Comparison of ENCODE assay signal across 7 mouse cellular contexts in genomic region chr1:74397268-74397918, GRCm38 (mm10). TPM values are rescaled to one million over a fixed set of nuclear protein-coding genes. Genes with fewer than 3 reads are reported as not detected.
DNase-seq lines count a peak whose midpoint lies in the region; ATAC-seq and TF ChIP-seq lines count a peak whose summit lies in the region.

No protein-coding gene starts in this region.

- H3K27ac ChIP-seq in embryonic facial prominence, embryonic 12.5 days: peak overlapping the region; percentile 78
- peak overlapping the region; percentile 92 for H3K27ac ChIP-seq in kidney, adult 2 months (ENCODE audit: insufficient read depth, low read depth, low read length)
- peak overlapping the region; percentile 89 for H3K27ac ChIP-seq in limb, embryonic 12.5 days
- H3K27ac ChIP-seq in midbrain, embryonic 15.5 days: peak overlapping the region; percentile 65
- peak overlapping the region; percentile 94 for H3K27ac ChIP-seq in spleen, adult 2 months (ENCODE audit: insufficient read depth, low read length)

- H3K9me3 ChIP-seq in embryonic facial prominence, embryonic 12.5 days: no peaks in the 10 kb centered on the region
- no peaks in the 10 kb centered on the region for H3K9me3 ChIP-seq in limb, embryonic 12.5 days
- no peaks in the 10 kb centered on the region for H3K9me3 ChIP-seq in midbrain, embryonic 15.5 days

- WGBS in embryonic facial prominence, embryonic 12.5 days: under 1% methylated on average over 41 of the region's 41 CpGs
- WGBS in kidney, adult 2 months: under 1% methylated on average over 41 of the region's 41 CpGs
- WGBS in limb, embryonic 12.5 days: under 1% methylated on average over 41 of the region's 41 CpGs
- WGBS in midbrain, embryonic 15.5 days: under 1% methylated on average over 40 of the region's 41 CpGs
- WGBS in spleen, adult 2 months: under 1% methylated on average over 41 of the region's 41 CpGs

- peak; percentile 76 for TF ChIP-seq CTCF in kidney, adult 2 months (conservative IDR thresholded peaks at IDR 0.05; ENCODE audit: insufficient read depth, insufficient read length, low read depth, low read length)
- peak; percentile 76 for TF ChIP-seq CTCF in spleen, adult 2 months (IDR thresholded peaks at IDR 0.05; ENCODE audit: extremely low read depth, insufficient read depth, insufficient read length, insufficient replicate concordance)

- H3K4me2 ChIP-seq in embryonic facial prominence, embryonic 12.5 days (replicated peaks): peak overlapping the region; percentile 78
- peak overlapping the region; percentile 82 for H3K4me2 ChIP-seq in limb, embryonic 12.5 days
- H3K4me2 ChIP-seq in midbrain, embryonic 15.5 days: peak overlapping the region; percentile 92

- TF ChIP-seq POLR2A in kidney, adult 2 months (IDR thresholded peaks at IDR 0.05; ENCODE audit: low read depth, low read length): peak; percentile 94
- peak; percentile 80 for TF ChIP-seq POLR2A in spleen, adult 2 months (IDR thresholded peaks at IDR 0.05; ENCODE audit: low read depth, low read length)

- peak overlapping the region; percentile 42 for H3K9ac ChIP-seq in embryonic facial prominence, embryonic 12.5 days
- H3K9ac ChIP-seq in limb, embryonic 12.5 days (replicated peaks): peak overlapping the region; percentile 61
- peak overlapping the region; percentile 41 for H3K9ac ChIP-seq in midbrain, embryonic 15.5 days

- H3K4me3 ChIP-seq in embryonic facial prominence, embryonic 12.5 days: peak overlapping the region; percentile 38
- peak overlapping the region; percentile 42 for H3K4me3 ChIP-seq in kidney, adult 2 months (ENCODE audit: insufficient read depth, low read depth, low read length)
- peak overlapping the region; percentile 42 for H3K4me3 ChIP-seq in limb, embryonic 12.5 days (replicated peaks)
- peak overlapping the region; percentile 52 for H3K4me3 ChIP-seq in midbrain, embryonic 15.5 days
- H3K4me3 ChIP-seq in spleen, adult 2 months (ENCODE audit: extremely low read depth, insufficient read depth, insufficient read length): peak overlapping the region; percentile 73

- ATAC-seq in embryonic facial prominence, embryonic 12.5 days (ENCODE audit: insufficient number of reproducible peaks, insufficient read depth, low FRiP score, low TSS enrichment): peak; percentile 83
- peak; percentile 88 for ATAC-seq in limb, embryonic 12.5 days (ENCODE audit: insufficient number of reproducible peaks, insufficient read depth, low FRiP score, low TSS enrichment, low read depth)
- peak; percentile 85 for ATAC-seq in midbrain, embryonic 15.5 days (replicated peaks)

- H3K4me1 ChIP-seq in embryonic facial prominence, embryonic 12.5 days: peaks cover 15% of the 10 kb centered on the region
- H3K4me1 ChIP-seq in kidney, adult 2 months (ENCODE audit: control insufficient read depth, insufficient read depth, low read length): peaks cover 7% of the 10 kb centered on the region; the same call in 1 of the 2 replicates
- peaks cover 23% of the 10 kb centered on the region for H3K4me1 ChIP-seq in limb, embryonic 12.5 days (replicated peaks)
- peaks cover 18% of the 10 kb centered on the region for H3K4me1 ChIP-seq in midbrain, embryonic 15.5 days
- peaks cover 3% of the 10 kb centered on the region; the same call in 1 of the 2 replicates for H3K4me1 ChIP-seq in spleen, adult 2 months (ENCODE audit: control insufficient read depth, insufficient read depth, insufficient read length)

- H3K27me3 ChIP-seq in embryonic facial prominence, embryonic 12.5 days: no peaks in the 10 kb centered on the region
- no peaks in the 10 kb centered on the region for H3K27me3 ChIP-seq in kidney, adult 2 months (replicated peaks; ENCODE audit: control insufficient read depth, insufficient read depth, low read length)
- no peaks in the 10 kb centered on the region for H3K27me3 ChIP-seq in limb, embryonic 12.5 days
- no peaks in the 10 kb centered on the region for H3K27me3 ChIP-seq in midbrain, embryonic 15.5 days (replicated peaks)
- H3K27me3 ChIP-seq in spleen, adult 2 months (ENCODE audit: control insufficient read depth, insufficient read depth, low read length): no peaks in the 10 kb centered on the region

- H3K36me3 ChIP-seq in embryonic facial prominence, embryonic 12.5 days: peaks cover 22% of the 10 kb centered on the region
- peaks cover 2% of the 10 kb centered on the region; the same call in 1 of the 2 replicates for H3K36me3 ChIP-seq in kidney, adult 2 months (ENCODE audit: control insufficient read depth, insufficient read depth, low read length)
- H3K36me3 ChIP-seq in limb, embryonic 12.5 days: peaks cover 29% of the 10 kb centered on the region
- H3K36me3 ChIP-seq in midbrain, embryonic 15.5 days (replicated peaks): 0 out of 2 replicates have a peak, but pooled peaks cover 4% of the 10 kb centered on the region
- peaks cover 17% of the 10 kb centered on the region for H3K36me3 ChIP-seq in spleen, adult 2 months (ENCODE audit: control insufficient read depth, insufficient read depth, low read length)

- peak; percentile 100 for DNase-seq in adrenal gland, postnatal 14 days
- peak; percentile 99 for DNase-seq in heart, adult 18-20 months
- DNase-seq in kidney, adult 2 months: peak; percentile 100
- peak; percentile 80 to 97 for DNase-seq in spleen, adult 2 months (ENCODE audit: low read depth in 1 of 2, low spot score in 2 of 2)

RNA-seq across cellular contexts. Expression of gene Ctdsp1, which starts 6.1 kb away (rescaled TPM):
- total RNA-seq in adrenal gland, postnatal 14 days (2021): 128 and 130 TPM in 2 replicates
- 75.7 and 78.9 TPM in 2 replicates for polyA plus RNA-seq in embryonic facial prominence, embryonic 12.5 days (2016; fragmentation: Nextera tagmentation; extraction: Ambion mirVana)
- total RNA-seq in heart, adult 18-20 months (2021): 100 to 1,000 TPM; 107 to 116 TPM
- 185 and 187 TPM in 2 replicates for polyA plus RNA-seq in kidney, adult 2 months (2012; rRNA removed)
- polyA plus RNA-seq in limb, embryonic 12.5 days (2016; fragmentation: Nextera tagmentation; extraction: Ambion mirVana): 75.3 and 78.5 TPM in 2 replicates
- polyA plus RNA-seq in midbrain, embryonic 15.5 days (2015; fragmentation: Nextera tagmentation; extraction: Ambion mirVana): 14.3 and 17.4 TPM in 2 replicates
- 96.1 and 114 TPM in 2 replicates for polyA plus RNA-seq in spleen, adult 2 months (2012; rRNA removed)

RNA-seq across cellular contexts. Expression of gene Vil1, which starts 11.8 kb away (rescaled TPM):
- 2.4 and 3.0 TPM in 2 replicates for total RNA-seq in adrenal gland, postnatal 14 days (2021)
- 0.23 and 0.24 TPM in 2 replicates for polyA plus RNA-seq in embryonic facial prominence, embryonic 12.5 days (2016; fragmentation: Nextera tagmentation; extraction: Ambion mirVana)
- total RNA-seq in heart, adult 18-20 months (2021): 1 to 10 TPM; 1.2 to 1.5 TPM
- 69.8 and 75.0 TPM in 2 replicates for polyA plus RNA-seq in kidney, adult 2 months (2012; rRNA removed)
- polyA plus RNA-seq in limb, embryonic 12.5 days (2016; fragmentation: Nextera tagmentation; extraction: Ambion mirVana): 0.19 TPM in 2 replicates
- 0.22 and 0.41 TPM in 2 replicates for polyA plus RNA-seq in midbrain, embryonic 15.5 days (2015; fragmentation: Nextera tagmentation; extraction: Ambion mirVana)
- not detected in 2 replicates for polyA plus RNA-seq in spleen, adult 2 months (2012; rRNA removed)

RNA-seq across cellular contexts. Expression of gene Slc11a1, which starts 22.4 kb away (rescaled TPM):
- 5.3 and 6.9 TPM in 2 replicates for total RNA-seq in adrenal gland, postnatal 14 days (2021)
- polyA plus RNA-seq in embryonic facial prominence, embryonic 12.5 days (2016; fragmentation: Nextera tagmentation; extraction: Ambion mirVana): 4.1 and 5.0 TPM in 2 replicates
- total RNA-seq in heart, adult 18-20 months (2021): 1 to 10 TPM; 5.3 to 5.4 TPM
- polyA plus RNA-seq in kidney, adult 2 months (2012; rRNA removed): 13.4 and 15.3 TPM in 2 replicates
- 0.85 and 2.2 TPM in 2 replicates for polyA plus RNA-seq in limb, embryonic 12.5 days (2016; fragmentation: Nextera tagmentation; extraction: Ambion mirVana)
- 2.0 and 3.4 TPM in 2 replicates for polyA plus RNA-seq in midbrain, embryonic 15.5 days (2015; fragmentation: Nextera tagmentation; extraction: Ambion mirVana)
- 169 and 200 TPM in 2 replicates for polyA plus RNA-seq in spleen, adult 2 months (2012; rRNA removed)

RNA-seq across cellular contexts. Expression of gene Catip, which starts 35.5 kb away (rescaled TPM):
- total RNA-seq in adrenal gland, postnatal 14 days (2021): 0.15 and 0.45 TPM in 2 replicates
- polyA plus RNA-seq in embryonic facial prominence, embryonic 12.5 days (2016; fragmentation: Nextera tagmentation; extraction: Ambion mirVana): 0.93 and 0.98 TPM in 2 replicates
- under 1 TPM in 1 of 2 experiments, not detected in 1; 0.44 TPM for total RNA-seq in heart, adult 18-20 months (2021)
- 0.33 and 0.43 TPM in 2 replicates for polyA plus RNA-seq in kidney, adult 2 months (2012; rRNA removed)
- polyA plus RNA-seq in limb, embryonic 12.5 days (2016; fragmentation: Nextera tagmentation; extraction: Ambion mirVana): 1.5 and 1.6 TPM in 2 replicates
- polyA plus RNA-seq in midbrain, embryonic 15.5 days (2015; fragmentation: Nextera tagmentation; extraction: Ambion mirVana): 0.68 and 1.9 TPM in 2 replicates
- 0.31 and 0.51 TPM in 2 replicates for polyA plus RNA-seq in spleen, adult 2 months (2012; rRNA removed)

Comparison
In these comparisons a context has a peak if more than half of its experiments do, and no peak if none do; other contexts are left out.
1. Peak in every context shown above with its lines: DNase-seq, ATAC-seq, H3K4me3 ChIP-seq and H3K27ac ChIP-seq.
2. RNA of gene Vil1, which starts 11.8 kb away (polyA plus RNA-seq): 69.8 to 75.0 TPM in kidney, adult 2 months; 0.23 to 0.24 TPM in embryonic facial prominence, embryonic 12.5 days, 0.22 to 0.41 TPM in midbrain, embryonic 15.5 days, 0.19 TPM in limb, embryonic 12.5 days and not detected in spleen, adult 2 months; every median in the first group is over 10 times any median in the second.
3. RNA of gene Slc11a1, which starts 22.4 kb away (polyA plus RNA-seq): 169 to 200 TPM in spleen, adult 2 months; 13.4 to 15.3 TPM in kidney, adult 2 months, 4.1 to 5.0 TPM in embryonic facial prominence, embryonic 12.5 days, 2.0 to 3.4 TPM in midbrain, embryonic 15.5 days and 0.85 to 2.2 TPM in limb, embryonic 12.5 days; every median in the first group is over 10 times any median in the second.